Mouse (Mus musculus) sigmoid colon, adult 10 weeks (tissue): Measurements from ENCODE around the gene Hlx. TPM values are rescaled to one million over a fixed set of nuclear protein-coding genes. Genes with fewer than 3 reads are reported as not detected.

Source experiments
- polyA plus RNA-seq: library from polyadenylated mRNA; stranded (reverse); fragments of 350-450 nt; fragmentation: Illumina TruSeq; extraction: RNeasy Lipid Tissue Mini Kit (QIAGEN cat#74804); gene quantifications from one replicate; pipeline ENCODE4 v1.2.3, GENCODE M21; 2014; ENCODE audit warnings: low read depth, low replicate concordance

Gene Hlx
- polyA plus RNA-seq: not detected

GRCm38 (mm10) chr1:184732556-184733049, at the start of gene Hlx:
Gene Hlx, minus strand, starts transcription at chr1:184732619.

Other genes with a start within 250 kb of the Hlx start
- not detected for gene Marc1, start 78.7 kb upstream of the Hlx start, polyA plus RNA-seq
- 96.6 TPM for gene Marc2, start 113.8 kb upstream of the Hlx start, polyA plus RNA-seq
- 23.3 TPM for gene C130074G19Rik, start 150.6 kb upstream of the Hlx start, polyA plus RNA-seq